Mouse (Mus musculus) mesoderm, embryonic 11.5 days (tissue): Measurements from ENCODE around the gene Mtx1.
"Not testable (repeated sequence)": the region's sequence is repeated elsewhere in the genome, so short reads cannot be mapped to it uniquely, and the experiment has no call there.

Experiments used
- DNase-seq: peaks from one replicate; pipeline ENCODE4 v3.0.0-alpha.2; 2012; ENCODE audit warnings: low read depth, low spot score

The Mtx1 gene

GRCm38 (mm10) chr3:89183058-89183958 lies 43.6 kb downstream of the Mtx1 start, which contains the start of gene Fam189b:
TSS of gene Fam189b (plus strand) at chr3:89183143.
- peak; percentile 90 for DNase-seq

DNA sequence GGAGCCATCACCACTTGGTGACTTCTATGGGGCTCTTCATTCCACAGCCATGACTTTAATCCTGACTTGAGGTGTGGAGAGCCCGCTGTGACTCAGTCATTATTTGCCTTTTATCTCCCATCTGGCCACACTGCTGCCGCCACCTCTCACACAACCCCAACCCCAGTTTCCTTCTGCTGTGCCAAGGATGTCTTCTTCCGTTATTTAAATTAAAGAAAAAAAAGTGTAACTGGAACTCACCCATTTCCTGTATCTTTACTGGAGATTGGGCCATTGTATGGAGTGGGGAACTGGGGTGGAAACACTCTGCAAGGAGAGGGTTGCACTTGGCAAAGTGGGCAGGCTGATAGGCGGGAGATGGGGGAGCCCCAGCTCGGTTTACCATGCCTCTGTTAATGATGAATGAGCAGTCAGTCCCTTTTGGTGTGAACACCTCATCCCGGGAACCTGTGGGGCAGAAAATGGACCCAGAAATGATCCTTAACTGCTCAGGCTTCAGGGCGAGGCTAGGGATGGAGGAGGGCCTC lies 44.3 kb downstream of the Mtx1 start:
- DNase-seq = no peak

GRCm38 (mm10) chr3:89181749-89182500 lies 45.0 kb downstream of the Mtx1 start:
- DNase-seq = no peak

- DNase-seq = no peak
Observed at GRCm38 (mm10) chr3:89179056-89179455, 47.8 kb downstream of the Mtx1 start.

DNA sequence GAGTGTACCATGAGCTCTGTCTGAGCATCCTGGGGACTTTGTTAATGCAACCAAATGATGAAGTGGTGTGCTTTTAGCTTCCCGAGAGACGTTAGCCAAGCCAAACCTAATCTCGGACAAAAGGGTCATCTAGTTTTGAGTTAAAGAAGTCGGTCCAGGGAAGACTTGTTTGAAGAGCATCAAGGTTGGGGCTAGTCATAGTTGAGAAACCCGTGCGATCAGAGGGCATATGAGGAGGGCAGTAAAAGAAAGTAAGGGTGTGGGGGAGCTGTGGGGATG lies 48.8 kb downstream of the Mtx1 start:
- no peak for DNase-seq

DNA sequence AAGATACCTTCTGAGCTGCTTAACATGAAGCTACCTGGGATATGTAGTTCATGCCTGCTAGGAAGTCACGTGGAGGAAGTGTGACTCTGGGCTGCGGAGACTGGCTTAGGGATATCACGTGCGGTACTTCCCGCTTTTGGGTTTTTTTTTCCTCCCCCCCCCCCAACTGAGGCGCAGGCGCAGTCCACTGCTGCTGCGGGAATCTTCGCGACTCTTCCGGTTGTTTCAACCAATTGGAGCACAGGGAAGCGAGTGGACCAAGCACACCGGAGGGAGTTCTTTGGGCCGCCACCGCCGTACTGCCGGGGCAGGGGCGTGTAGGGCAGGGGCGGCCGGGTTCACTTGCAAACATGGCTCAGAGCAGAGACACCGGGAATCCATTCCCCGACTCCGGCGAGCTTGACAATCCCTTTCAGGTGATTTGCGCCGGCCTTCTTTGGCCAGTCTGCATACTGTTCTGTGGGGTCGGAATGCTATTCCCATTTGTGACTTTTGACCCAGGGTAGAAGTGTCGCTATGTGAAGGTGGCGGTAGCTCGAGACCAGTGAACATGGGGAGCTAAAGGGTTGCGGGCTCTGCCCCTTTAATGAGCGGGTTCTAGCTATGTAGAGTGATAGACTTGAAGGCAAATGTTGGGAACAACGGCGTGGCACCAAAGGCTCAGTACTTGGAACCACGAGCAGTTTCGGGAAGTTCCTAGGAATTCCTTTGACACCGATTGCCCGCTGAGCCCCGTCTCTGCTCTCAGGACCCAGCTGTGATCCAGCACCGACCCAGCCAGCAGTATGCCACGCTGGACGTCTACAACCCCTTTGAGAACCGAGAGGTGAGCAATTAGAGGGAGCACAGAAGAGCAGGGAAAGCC lies 49.4 kb downstream of the Mtx1 start, which contains the start of gene Scamp3:
Gene Scamp3 (plus strand): TSS at position 232 of the 865 bp plus-strand sequence.
- peak; percentile 97 for DNase-seq

- no peak for DNase-seq
Observed at GRCm38 (mm10) chr3:89176421-89176820, 50.5 kb downstream of the Mtx1 start.

DNA sequence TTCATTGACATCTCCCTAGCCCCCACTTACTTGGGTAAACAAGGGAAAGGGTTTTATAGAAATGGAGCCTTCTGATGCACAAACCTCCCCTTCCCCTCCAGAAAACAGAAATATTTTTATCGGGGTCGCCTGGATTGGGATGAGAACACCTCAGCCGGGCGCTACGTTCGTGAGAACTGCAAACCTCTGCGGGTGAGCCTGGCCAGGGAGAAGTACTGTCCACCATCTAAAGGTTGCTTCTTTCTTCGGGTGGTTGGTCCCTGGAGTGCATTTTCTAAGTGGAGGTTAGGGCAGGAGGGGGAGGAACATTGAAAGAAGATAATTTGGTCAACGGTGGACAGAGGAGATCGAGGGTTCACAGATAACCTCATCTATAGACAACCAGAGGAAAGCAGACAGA lies 51.3 kb downstream of the Mtx1 start:
- no peak for DNase-seq

GRCm38 (mm10) chr3:89174844-89175243 lies 52.0 kb downstream of the Mtx1 start:
- no peak for DNase-seq

- DNase-seq = no peak
Observed at GRCm38 (mm10) chr3:89166945-89167344, 59.9 kb downstream of the Mtx1 start.

DNA sequence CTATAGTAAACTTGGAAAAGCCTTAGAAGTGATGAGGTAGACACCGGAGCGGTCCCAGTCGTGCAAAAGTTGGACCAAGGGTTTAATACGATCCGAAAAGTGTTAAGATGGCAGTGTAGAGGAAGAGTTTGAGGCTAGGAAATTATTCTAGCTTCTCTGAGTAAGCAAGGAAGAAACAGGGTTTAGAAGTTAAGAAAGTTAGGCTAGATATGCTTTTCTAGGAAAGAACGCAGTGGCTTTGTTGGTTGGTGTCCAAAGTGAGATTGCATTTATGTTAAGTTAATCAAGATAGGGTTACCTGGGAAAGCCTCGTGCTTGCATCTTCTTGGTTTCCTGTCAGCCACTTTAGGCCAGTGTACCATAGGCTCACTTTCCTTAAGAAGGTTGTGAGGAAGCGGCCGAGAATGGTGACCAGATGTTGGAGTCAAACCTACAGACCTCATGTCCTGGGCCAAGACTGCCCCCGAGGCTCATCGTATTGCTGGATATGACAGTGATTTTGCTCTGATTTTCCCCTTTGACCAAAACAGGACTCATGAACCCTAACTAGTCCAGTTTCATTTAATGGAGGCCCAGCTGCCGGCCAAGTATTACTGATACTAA lies 61.5 kb downstream of the Mtx1 start:
- no peak for DNase-seq

DNA sequence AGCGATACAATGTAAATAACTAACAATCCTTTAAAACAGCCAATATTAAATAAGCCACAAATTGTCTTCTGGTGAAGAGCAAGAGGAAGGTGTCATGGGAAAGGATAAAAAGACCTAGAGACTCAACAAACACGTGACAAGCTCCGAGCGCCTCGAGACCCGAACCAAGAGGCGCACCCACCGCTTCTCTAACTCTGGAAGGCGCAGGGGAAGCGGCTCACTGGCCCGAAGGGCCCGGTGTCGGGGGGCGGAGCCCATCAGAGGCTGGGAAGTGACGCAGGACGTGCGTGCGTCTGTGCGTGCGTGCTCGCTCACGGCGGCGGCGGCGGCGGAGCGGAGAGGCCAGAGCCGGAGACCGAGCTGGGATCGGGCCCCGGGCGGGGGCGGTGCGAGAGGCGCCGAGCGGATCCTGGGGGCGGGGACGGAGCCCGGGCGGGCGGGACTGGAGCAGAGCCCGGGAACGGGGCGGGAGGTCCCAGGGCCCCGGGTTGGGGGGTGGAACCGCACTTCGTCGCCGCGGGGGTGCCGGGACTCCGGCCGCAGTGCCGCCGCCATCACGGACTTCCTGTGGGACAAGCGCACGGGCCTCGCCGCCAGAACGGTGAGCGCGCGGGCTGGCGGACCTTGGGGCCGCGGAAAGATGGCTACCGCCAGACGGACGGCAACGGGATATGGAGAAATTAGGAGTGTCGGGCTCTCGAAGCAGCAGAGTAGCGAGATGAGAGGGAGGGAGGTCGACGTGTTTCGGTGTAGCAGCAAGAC lies 62.2 kb downstream of the Mtx1 start, which contains the start of gene Clk2:
Gene Clk2 (plus strand): TSS at position 290 of the 762 bp plus-strand sequence.
- peak; percentile 94 for DNase-seq

- DNase-seq = no peak
Observed at GRCm38 (mm10) chr3:89163643-89164245, 63.1 kb downstream of the Mtx1 start.

DNA sequence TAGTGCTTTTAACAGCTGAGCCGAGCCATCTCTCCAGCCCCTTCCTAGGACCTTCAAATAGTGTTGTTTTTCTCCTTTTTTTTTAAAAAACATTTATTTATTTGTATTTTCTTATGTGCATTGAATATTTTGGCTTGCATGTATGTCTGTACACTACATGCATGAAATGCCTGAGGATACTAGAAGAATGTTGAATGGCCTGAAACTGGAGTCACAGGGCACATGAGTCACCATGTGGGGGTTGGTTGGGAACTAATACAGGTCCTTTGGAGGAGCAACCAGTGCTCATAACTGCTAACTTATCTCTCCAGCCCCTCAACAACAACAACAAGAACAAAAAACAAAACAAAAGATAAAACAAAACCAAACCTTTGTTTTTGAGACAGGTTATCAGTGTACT lies 63.8 kb downstream of the Mtx1 start:
- DNase-seq = no peak

DNA sequence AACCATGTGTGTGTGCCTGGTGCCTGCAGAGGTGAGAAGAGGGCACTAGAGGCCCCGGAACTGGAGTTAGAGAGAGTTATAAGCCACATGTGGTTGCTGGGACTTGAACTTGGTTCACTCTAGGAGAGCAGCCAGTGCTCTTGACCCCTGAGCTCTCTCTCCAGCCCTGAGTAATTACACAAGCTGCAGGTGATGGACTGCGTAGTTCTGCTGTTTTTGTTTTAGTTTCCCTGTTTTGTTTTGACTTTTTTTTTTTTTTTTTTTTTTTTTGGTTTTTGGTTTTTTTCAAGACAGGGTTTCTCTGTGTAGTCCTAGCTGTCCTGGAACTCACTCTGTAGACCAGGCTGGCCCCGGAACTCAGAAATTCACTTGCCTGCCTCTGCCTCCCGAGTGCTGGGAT lies 65.1 kb downstream of the Mtx1 start:
- no peak for DNase-seq

- not testable (repeated sequence) for DNase-seq
Observed at GRCm38 (mm10) chr3:89161207-89161606, 65.7 kb downstream of the Mtx1 start.

- DNase-seq = peak; percentile 86
Observed at GRCm38 (mm10) chr3:89159616-89160344, 67.1 kb downstream of the Mtx1 start, which contains the start of gene Hcn3. TSS of gene Hcn3 (minus strand) at chr3:89160196.

- peak; percentile 75 for DNase-seq
Observed at GRCm38 (mm10) chr3:89159211-89159610, 67.7 kb downstream of the Mtx1 start.
